Comparison of ENCODE assay signal across 1 mouse cellular context in the genomic region with DNA sequence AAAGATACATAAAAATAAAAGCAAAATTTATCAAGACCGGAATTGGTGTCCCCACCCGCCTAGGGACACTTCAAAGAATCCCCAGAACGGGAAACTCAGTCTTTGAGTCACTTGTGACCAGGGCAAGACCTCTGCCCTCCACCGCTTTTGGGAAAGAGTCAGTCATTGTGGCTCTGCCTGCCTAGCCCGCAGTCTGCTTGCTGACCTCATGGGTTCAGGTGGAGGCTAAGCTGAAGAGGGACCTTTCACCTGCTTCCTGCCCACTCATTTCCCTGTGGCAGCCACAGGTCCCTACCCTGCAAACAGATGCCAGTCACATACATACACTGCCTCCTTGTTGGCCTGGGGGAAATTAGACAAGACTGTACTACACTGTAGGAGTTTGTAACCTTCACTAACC.
A peak's percentile ranks its signal among the peaks of the same experiment; 100 is the strongest.
TF ChIP-seq lines count a peak whose summit lies in the region.

No protein-coding gene starts in this region.

TF ChIP-seq in CH12.LX, 34 proteins besides CTCF, POLR2A, EP300 and RAD21:
- TF ChIP-seq IRF4 (IDR thresholded peaks at IDR 0.05; ENCODE audit: low read depth, low read length) (0 out of 2 replicates have a peak, but pooled peaks have one; percentile 9), TCF12 (IDR thresholded peaks at IDR 0.05; ENCODE audit: low read depth, low read length) (0 out of 2 replicates have a peak, but pooled peaks have one; percentile 16), USF1 (IDR thresholded peaks at IDR 0.05; ENCODE audit: low read depth, low read length) (no peak), BHLHE40 (IDR thresholded peaks at IDR 0.05; ENCODE audit: low read depth, low read length) (0 out of 2 replicates have a peak, but pooled peaks have one; percentile 10), ETS1 (conservative IDR thresholded peaks at IDR 0.05; ENCODE audit: low read depth, low read length) (peak; percentile 77), POLR2AphosphoS2 (IDR thresholded peaks at IDR 0.05; ENCODE audit: low read depth, low read length) (no peak)
